Mouse (Mus musculus) limb, embryonic 13.5 days (tissue): ENCODE measurements around the gene Sox5. TPM values are rescaled to one million over a fixed set of nuclear protein-coding genes. Genes with fewer than 3 reads are reported as not detected.
A peak's percentile ranks its signal among the peaks of the same experiment; 100 is the strongest.

Experiments used
- ATAC-seq: fragments of 200-750 bp; cut with Nextera tagmentation; 2 replicates; pipeline ENCODE4 v1.8.0; 2017; ENCODE audit warnings: low read depth, moderate number of reproducible peaks, moderate TSS enrichment; ENCODE audit not compliant: low FRiP score
- H3K27ac ChIP-seq: fragments of 300-500 bp; sonication (generic); 2 replicates; pipeline ENCODE4 v1.5.1; 2015; ENCODE audit warnings: inconsistent platforms, mild to moderate bottlenecking, moderate library complexity
- H3K27me3 ChIP-seq: fragments of 300-500 bp; sonication (generic); 2 replicates; pipeline ENCODE4 v1.6.1; 2015; ENCODE audit warnings: mild to moderate bottlenecking, inconsistent platforms
- H3K36me3 ChIP-seq: fragments of 300-500 bp; sonication (generic); 2 replicates; pipeline ENCODE4 v1.6.1; 2015; ENCODE audit warnings: inconsistent platforms, mild to moderate bottlenecking, moderate library complexity
- H3K4me1 ChIP-seq: fragments of 300-500 bp; sonication (generic); 2 replicates; pipeline ENCODE4 v1.6.1; 2015; ENCODE audit warnings: inconsistent platforms
- H3K4me2 ChIP-seq: fragments of 300-500 bp; sonication (generic); replicated peaks from 2 replicates; pipeline ENCODE4 v1.6.1; 2015; ENCODE audit warnings: inconsistent platforms, mild to moderate bottlenecking, moderate library complexity
- H3K4me3 ChIP-seq: fragments of 300-500 bp; sonication (generic); 2 replicates; pipeline ENCODE4 v1.5.1; 2015; ENCODE audit warnings: moderate library complexity, mild to moderate bottlenecking, inconsistent platforms
- H3K9ac ChIP-seq: fragments of 300-500 bp; sonication (generic); 2 replicates; pipeline ENCODE4 v1.6.1; 2015; ENCODE audit warnings: mild to moderate bottlenecking, inconsistent platforms
- H3K9me3 ChIP-seq: fragments of 300-500 bp; sonication (generic); 2 replicates; pipeline ENCODE4 v1.6.1; 2016; ENCODE audit warnings: inconsistent platforms
- WGBS: fragments of 180-500 bp; shearing (Covaris S2); methylation state at CpG from one replicate; pipeline ENCODE4 v1.1.7; 2015; 5-methylcytosine and 5-hydroxymethylcytosine counted together
- polyA plus RNA-seq: library from polyadenylated mRNA; unstranded; fragments of >200 nt; fragmentation: Nextera tagmentation; extraction: Ambion mirVana; gene quantifications from 2 replicates; pipeline ENCODE4 v1.2.1, GENCODE M21; 2015

The Sox5 gene
- polyA plus RNA-seq, 1 experiment from 2014 or later = 89.0 TPM

DNA sequence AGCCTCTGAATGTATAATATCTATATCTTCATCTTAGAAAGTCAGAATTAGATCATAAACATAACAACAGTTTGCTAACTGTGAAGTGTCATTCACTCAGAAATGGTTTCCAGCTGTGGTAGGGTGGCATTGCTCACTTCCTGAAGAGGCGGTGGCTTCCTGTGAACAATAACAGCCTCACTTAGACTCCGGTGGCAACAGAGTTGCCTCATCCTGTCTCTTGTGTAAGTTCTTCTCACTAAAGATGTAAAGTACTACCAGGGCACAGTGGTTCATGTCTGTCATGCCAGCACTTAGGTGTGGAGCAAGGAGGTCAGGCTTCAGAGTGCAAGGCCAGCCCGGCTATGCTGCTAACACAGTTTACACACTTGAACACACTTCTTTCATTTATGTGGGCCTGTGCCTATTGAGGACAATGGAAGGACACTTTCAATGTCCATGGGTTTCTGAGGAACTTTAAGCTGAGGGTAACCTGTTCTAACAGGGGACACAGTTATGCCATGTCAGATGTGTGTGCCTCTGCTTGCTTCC, 913.6 kb downstream of the Sox5 start:
- 63% methylated on average over 3 of the region's 3 CpGs for WGBS
- Histone ChIP-seq H3K9me3 (no peaks in the 10 kb centered on the region), H3K4me1 (peaks cover 15% of the 10 kb centered on the region), H3K9ac (no peak overlapping the region), H3K4me3 (no peak overlapping the region), H3K4me2 (no peak overlapping the region), H3K27me3 (peaks cover 14% of the 10 kb centered on the region), H3K27ac (no peak overlapping the region), H3K36me3 (peaks cover 4% of the 10 kb centered on the region; the same call in 1 of the 2 replicates)
- ATAC-seq = no peak

DNA sequence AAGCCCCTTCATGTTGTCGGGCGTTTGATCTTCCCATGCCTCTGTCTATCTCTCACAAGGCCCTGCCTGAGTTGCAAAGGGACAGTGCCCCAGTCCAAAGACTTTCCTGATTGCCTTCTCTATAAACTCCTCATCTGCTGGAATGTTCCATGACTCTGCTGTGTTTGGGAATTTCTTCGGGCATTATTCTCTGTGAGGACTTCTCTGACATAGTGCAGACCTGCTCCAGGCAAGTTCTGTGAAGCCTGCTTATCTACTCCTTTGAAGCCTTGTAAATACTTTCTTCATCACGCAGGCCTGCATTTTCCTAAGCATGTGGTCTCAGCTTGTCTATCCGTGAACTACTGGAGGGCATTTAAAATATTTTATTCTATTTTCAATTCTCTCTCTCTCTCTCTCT, 914.7 kb downstream of the Sox5 start:
- WGBS = 33% methylated on average over 5 of the region's 5 CpGs
- Histone ChIP-seq H3K4me2 (no peak overlapping the region), H3K9me3 (no peaks in the 10 kb centered on the region), H3K4me3 (no peak overlapping the region), H3K27me3 (peaks cover 15% of the 10 kb centered on the region), H3K4me1 (peaks cover 27% of the 10 kb centered on the region), H3K9ac (no peak overlapping the region), H3K27ac (no peak overlapping the region), H3K36me3 (peaks cover 4% of the 10 kb centered on the region; the same call in 1 of the 2 replicates)
- ATAC-seq = no peak

DNA sequence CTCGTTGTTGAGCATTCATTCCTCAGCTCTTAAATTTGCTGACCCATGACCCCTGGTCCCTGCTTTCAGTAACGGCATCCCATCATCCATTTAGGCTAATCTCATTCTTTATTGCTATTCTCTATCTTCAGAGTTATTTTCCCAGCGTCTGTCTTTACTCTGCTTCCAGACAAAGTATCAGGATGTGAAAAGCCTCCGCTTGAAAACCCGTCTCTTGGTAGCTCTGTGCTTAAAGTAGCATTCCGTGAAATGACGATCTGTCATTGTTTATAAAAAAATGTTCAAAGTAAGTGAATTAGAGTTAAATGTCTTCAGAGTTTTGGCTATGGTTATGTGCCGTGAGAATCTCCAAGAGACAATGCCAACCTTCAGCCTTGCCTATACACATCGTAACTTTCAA, 915.2 kb downstream of the Sox5 start:
- no peak overlapping the region for H3K4me2 ChIP-seq
- peaks cover 4% of the 10 kb centered on the region; the same call in 1 of the 2 replicates for H3K36me3 ChIP-seq
- H3K27ac ChIP-seq = no peak overlapping the region
- no peak overlapping the region for H3K4me3 ChIP-seq
- no peaks in the 10 kb centered on the region for H3K9me3 ChIP-seq
- H3K27me3 ChIP-seq = peaks cover 19% of the 10 kb centered on the region
- 44% methylated on average over 9 of the region's 9 CpGs for WGBS
- H3K9ac ChIP-seq = no peak overlapping the region
- peaks cover 31% of the 10 kb centered on the region for H3K4me1 ChIP-seq
- ATAC-seq = no peak

DNA sequence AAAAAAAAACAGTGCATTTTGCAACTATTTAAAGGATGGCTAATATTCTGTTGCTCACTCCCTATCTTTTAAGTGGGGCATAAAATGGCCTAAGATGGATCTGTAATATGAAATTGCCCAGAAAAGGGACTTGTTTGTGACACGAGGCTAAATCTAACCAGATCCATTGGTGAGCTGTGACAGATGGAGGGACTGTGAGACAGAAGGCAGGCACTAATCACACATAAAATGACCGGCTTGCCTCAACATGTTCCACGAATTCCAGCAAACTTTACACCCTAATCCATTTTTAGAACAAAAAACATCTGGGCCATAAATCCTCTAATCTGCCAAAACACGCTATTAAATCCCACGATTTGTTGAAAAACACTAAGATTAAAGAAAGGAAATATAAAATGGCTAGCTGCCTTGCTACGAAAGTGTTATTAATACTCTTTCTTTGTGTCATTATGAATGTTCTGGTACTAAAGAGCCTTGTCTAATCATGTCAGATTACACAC, 919.1 kb downstream of the Sox5 start:
- WGBS = 5% methylated on average over 6 of the region's 6 CpGs
- Histone ChIP-seq H3K9ac (no peak overlapping the region), H3K4me3 (no peak overlapping the region), H3K27ac (no peak overlapping the region; the same call in 1 of the 2 replicates), H3K4me1 (peaks cover 54% of the 10 kb centered on the region), H3K36me3 (no peaks in the 10 kb centered on the region), H3K4me2 (no peak overlapping the region), H3K9me3 (no peaks in the 10 kb centered on the region), H3K27me3 (peaks cover 46% of the 10 kb centered on the region)
- no peak for ATAC-seq

DNA sequence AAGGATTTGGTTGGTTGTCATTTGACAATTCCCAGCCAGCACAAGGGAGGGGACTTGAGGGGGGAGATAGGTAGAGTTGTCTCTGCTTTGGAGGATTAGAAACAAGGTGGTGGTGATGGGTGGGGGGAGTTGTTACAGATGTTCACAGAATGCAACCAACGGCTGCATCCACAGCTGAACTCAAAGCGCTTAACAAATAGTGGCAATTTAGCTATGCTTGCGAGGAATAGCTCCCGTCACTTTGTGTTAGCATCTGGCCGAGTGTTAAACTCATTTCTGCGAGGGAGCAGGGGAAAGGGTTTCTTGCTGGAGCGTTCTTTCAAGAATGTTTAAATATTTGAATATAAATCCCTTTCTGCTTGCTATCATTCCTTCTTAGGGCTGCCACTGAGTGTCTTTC, 921.7 kb downstream of the Sox5 start:
- Histone ChIP-seq H3K27me3 (peaks cover 63% of the 10 kb centered on the region), H3K4me1 (peaks cover 61% of the 10 kb centered on the region), H3K4me2 (peak overlapping the region; percentile 25), H3K27ac (no peak overlapping the region), H3K9ac (no peak overlapping the region), H3K4me3 (no peak overlapping the region), H3K36me3 (no peaks in the 10 kb centered on the region), H3K9me3 (no peaks in the 10 kb centered on the region)
- no peak for ATAC-seq
- WGBS = 39% methylated on average over 7 of the region's 7 CpGs

DNA sequence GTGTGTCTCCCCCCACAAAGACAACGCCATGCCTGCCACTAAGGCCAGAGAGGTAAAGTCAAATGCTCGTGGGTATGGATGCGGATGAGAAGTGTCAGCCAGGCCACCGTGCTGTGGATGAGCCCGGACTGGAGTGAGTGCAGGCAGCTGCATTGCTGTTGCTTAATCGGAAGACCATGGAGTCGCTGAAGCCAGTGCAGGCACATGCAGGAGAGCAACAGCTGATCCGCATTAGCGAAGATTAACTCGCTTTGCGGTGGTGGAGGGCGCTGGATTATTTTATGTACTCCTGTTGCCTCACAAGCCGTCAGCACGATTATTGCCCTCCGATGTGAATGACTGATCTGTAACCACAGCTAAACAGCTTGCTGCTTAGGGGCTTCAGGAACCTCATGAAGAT, 922.2 kb downstream of the Sox5 start:
- Histone ChIP-seq H3K4me2 (peak overlapping the region; percentile 25), H3K4me1 (peaks cover 60% of the 10 kb centered on the region), H3K4me3 (no peak overlapping the region), H3K27ac (no peak overlapping the region), H3K36me3 (no peaks in the 10 kb centered on the region), H3K9me3 (no peaks in the 10 kb centered on the region), H3K9ac (no peak overlapping the region), H3K27me3 (peaks cover 63% of the 10 kb centered on the region)
- peak; percentile 57 for ATAC-seq
- WGBS = 21% methylated on average over 15 of the region's 15 CpGs

DNA sequence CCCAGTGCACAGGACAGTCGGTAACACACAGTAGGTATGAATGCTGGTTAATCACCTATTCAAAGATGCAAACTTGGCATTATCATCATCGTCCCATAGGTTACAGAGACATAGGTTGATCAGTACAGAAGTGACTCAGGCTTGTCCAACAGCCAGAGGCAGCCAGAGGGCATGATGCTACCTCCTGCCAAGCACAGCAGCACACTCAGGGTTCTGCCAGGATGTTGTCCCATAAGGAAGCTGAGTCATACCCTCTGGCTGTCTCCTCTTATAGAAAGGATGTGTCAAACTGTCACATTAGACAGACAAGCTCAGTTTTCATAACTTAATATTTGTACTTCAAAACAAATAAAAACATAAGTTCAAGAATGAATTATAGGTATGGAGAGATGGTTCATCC, 923.2 kb downstream of the Sox5 start:
- Histone ChIP-seq H3K27me3 (peaks cover 62% of the 10 kb centered on the region), H3K4me3 (no peak overlapping the region), H3K9ac (no peak overlapping the region), H3K9me3 (no peaks in the 10 kb centered on the region), H3K4me1 (peaks cover 57% of the 10 kb centered on the region), H3K36me3 (no peaks in the 10 kb centered on the region), H3K27ac (no peak overlapping the region), H3K4me2 (no peak overlapping the region)
- no peak for ATAC-seq
- WGBS = 95% methylated on average over 2 of the region's 2 CpGs

DNA sequence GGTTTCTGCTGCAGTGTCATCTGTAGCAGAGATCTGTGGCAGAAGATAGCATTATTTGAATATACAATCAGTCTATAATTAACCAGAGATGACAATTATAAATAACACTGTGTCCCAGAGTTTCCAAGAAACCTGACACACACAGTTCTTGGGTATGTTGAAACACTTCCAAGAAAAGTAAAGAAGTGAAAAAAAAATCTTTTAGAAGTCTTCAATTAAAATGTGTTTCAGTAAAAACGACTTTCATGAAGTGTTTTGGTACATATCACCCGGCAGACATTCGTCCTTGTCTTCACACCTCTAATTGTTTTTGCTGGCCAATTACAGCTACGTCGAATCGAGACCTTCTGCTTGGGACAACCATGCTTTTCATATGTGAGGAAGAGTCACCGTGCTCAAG, 924.4 kb downstream of the Sox5 start:
- ATAC-seq = no peak
- 57% methylated on average over 7 of the region's 7 CpGs for WGBS
- H3K4me3 ChIP-seq = no peak overlapping the region
- H3K36me3 ChIP-seq = no peaks in the 10 kb centered on the region
- H3K4me2 ChIP-seq = no peak overlapping the region
- peak overlapping the region; percentile 44; the same call in 1 of the 2 replicates for H3K27ac ChIP-seq
- peaks cover 72% of the 10 kb centered on the region for H3K27me3 ChIP-seq
- H3K9ac ChIP-seq = no peak overlapping the region
- H3K4me1 ChIP-seq = peaks cover 46% of the 10 kb centered on the region
- no peaks in the 10 kb centered on the region for H3K9me3 ChIP-seq

DNA sequence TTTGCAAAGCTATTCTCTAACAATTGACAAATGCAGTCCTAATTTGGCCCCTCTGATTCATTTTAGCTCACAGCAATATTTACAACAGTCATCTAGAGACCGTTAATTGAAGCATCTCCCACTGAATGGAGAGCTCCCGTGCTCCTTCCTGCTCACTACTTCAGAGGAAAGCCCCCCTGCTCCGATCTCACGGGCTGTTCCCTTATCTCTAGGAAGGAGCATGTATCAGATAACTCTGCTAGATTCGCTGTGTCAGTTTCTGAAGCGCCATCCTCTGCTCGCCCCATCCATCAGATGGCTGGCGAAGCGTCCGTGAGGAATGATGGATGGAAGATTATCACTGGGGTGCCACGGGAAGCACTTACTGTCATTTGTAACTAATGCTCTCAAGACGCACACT, 926.4 kb downstream of the Sox5 start:
- Histone ChIP-seq H3K27ac (no peak overlapping the region), H3K9ac (no peak overlapping the region), H3K4me1 (peaks cover 32% of the 10 kb centered on the region), H3K4me3 (no peak overlapping the region), H3K36me3 (peaks cover 3% of the 10 kb centered on the region; the same call in 1 of the 2 replicates), H3K27me3 (peaks cover 72% of the 10 kb centered on the region), H3K4me2 (no peak overlapping the region), H3K9me3 (no peaks in the 10 kb centered on the region)
- ATAC-seq = no peak
- WGBS = 49% methylated on average over 12 of the region's 12 CpGs

DNA sequence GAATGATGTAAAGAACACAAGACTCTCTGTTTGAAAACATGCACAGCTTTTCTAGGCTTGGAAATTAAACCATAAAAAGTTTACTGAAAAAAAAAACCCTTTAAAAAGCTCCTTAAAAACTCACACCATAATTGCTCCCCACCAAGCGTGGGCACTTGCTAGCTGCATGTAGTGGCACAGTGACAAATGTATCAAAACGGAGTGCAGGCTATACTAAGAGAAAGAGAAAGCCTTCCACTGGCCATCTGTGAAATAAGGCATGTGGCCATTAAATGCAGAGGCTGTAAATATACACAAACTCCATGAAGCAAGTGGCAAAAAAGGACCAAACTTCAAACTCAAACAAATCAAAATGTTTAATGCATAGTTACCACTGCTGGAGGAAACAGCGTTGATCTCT, 927.7 kb downstream of the Sox5 start:
- Histone ChIP-seq H3K4me1 (peaks cover 18% of the 10 kb centered on the region), H3K36me3 (peaks cover 6% of the 10 kb centered on the region), H3K9ac (no peak overlapping the region), H3K27ac (no peak overlapping the region), H3K4me3 (no peak overlapping the region), H3K4me2 (0 out of 2 replicates have a peak overlapping the region, but pooled peaks have one; percentile 0), H3K27me3 (peaks cover 71% of the 10 kb centered on the region), H3K9me3 (no peaks in the 10 kb centered on the region)
- 26% methylated on average over 3 of the region's 3 CpGs for WGBS
- ATAC-seq = no peak

DNA sequence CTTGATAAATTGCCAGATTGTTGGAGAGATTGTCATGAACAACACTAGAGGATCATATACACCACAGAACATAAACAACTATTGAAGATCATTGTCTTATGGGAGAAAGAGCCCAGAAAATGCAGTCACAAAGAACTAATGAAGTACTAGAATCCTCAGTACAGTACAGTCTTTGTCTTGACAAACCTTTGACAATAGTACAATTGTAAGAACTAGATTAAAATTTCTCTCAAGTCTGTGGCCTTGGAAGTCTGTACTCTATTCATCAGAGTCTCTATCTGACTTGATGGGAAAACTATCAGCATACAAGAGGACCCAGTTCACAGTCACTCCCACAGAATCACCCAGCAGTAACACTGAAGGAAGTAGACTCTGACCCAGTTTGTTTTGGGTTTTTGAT, 936.0 kb downstream of the Sox5 start:
- no peak overlapping the region for H3K4me2 ChIP-seq
- no peaks in the 10 kb centered on the region for H3K9me3 ChIP-seq
- no peak overlapping the region for H3K27ac ChIP-seq
- no peak for ATAC-seq
- H3K36me3 ChIP-seq = peaks cover 5% of the 10 kb centered on the region
- H3K9ac ChIP-seq = no peak overlapping the region
- peaks cover 66% of the 10 kb centered on the region for H3K27me3 ChIP-seq
- H3K4me3 ChIP-seq = no peak overlapping the region
- peaks cover 8% of the 10 kb centered on the region; the same call in 1 of the 2 replicates for H3K4me1 ChIP-seq

DNA sequence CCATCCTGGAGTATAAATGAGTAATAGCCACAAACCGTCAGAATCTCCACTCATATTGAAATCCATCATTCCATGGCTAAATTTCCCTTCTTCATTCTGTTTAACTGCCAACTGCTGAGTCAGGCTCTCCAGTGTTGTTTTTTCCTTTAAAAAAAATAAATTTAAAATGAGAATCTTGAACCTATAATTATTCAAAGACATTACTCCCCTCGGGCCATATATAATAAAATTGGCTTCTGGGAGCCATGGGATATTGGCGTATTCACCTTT, 937.1 kb downstream of the Sox5 start:
- H3K4me3 ChIP-seq = no peak overlapping the region
- 42% methylated on average over 3 of the region's 3 CpGs for WGBS
- H3K4me1 ChIP-seq = peaks cover 8% of the 10 kb centered on the region; the same call in 1 of the 2 replicates
- H3K27ac ChIP-seq = no peak overlapping the region
- peaks cover 9% of the 10 kb centered on the region for H3K36me3 ChIP-seq
- no peak overlapping the region for H3K4me2 ChIP-seq
- peaks cover 69% of the 10 kb centered on the region for H3K27me3 ChIP-seq
- no peaks in the 10 kb centered on the region for H3K9me3 ChIP-seq
- H3K9ac ChIP-seq = no peak overlapping the region
- no peak for ATAC-seq
